ENCODE assay signal across 14 mouse cellular contexts in the genomic region with DNA sequence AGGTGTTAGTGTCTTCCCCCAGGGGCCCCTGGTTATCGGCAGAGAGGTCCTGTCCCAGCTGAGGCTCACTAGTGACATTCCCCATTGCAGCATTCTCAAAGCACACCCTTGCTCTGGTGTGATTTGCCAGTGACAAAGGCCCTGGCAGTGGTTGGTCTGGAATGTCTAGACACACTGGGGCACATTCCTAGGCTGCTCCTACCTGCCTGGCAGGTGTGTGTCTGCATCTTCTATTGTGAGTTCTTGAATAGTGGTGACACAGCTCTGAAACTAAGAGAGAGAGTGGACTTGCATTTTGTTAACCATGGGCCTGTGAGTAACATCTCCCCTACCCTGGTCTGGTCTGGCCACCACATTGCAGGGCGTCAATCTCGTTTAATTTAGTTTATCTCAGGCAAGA. TPM values are rescaled to one million over a fixed set of nuclear protein-coding genes. Genes with fewer than 3 reads are reported as not detected.
DNase-seq lines count a peak whose midpoint lies in the region; ATAC-seq and TF ChIP-seq lines count a peak whose summit lies in the region.
"Had no signal": no experiment of that assay in that cellular context is flagged by ENCODE, and none has a peak within 500 bp of the region (broad histone marks: within the 10 kb centered on the region; RNA-seq: fewer than 3 reads in every experiment).

No protein-coding gene starts in this region.

- no peak overlapping the region for H3K9ac ChIP-seq in hindbrain, embryonic 11.5 days (ENCODE audit: low read depth, low read length)
- no peak overlapping the region for H3K9ac ChIP-seq in lung, postnatal 0 days (replicated peaks; ENCODE audit: low read depth)
- no peak overlapping the region for H3K9ac ChIP-seq in stomach, postnatal 0 days (ENCODE audit: low read length)
- H3K9ac ChIP-seq: kidney, embryonic 15.5 days; midbrain, embryonic 12.5 days had no signal

- H3K27me3 ChIP-seq in hindbrain, embryonic 10.5 days (ENCODE audit: insufficient read depth, poor library complexity, severe bottlenecking) = no peaks in the 10 kb centered on the region
- H3K27me3 ChIP-seq in hindbrain, embryonic 11.5 days (ENCODE audit: control insufficient read depth, insufficient read depth, low read length) = no peaks in the 10 kb centered on the region
- no peaks in the 10 kb centered on the region for H3K27me3 ChIP-seq in lung, postnatal 0 days (replicated peaks; ENCODE audit: insufficient read depth, low read length)
- H3K27me3 ChIP-seq in stomach, postnatal 0 days (ENCODE audit: control insufficient read depth, insufficient read depth, low read length) = no peaks in the 10 kb centered on the region
- H3K27me3 ChIP-seq: kidney, embryonic 15.5 days; midbrain, embryonic 12.5 days had no signal

- no peak overlapping the region for H3K4me3 ChIP-seq in hindbrain, embryonic 10.5 days
- H3K4me3 ChIP-seq in hindbrain, embryonic 11.5 days (ENCODE audit: low read depth, low read length) = no peak overlapping the region
- H3K4me3 ChIP-seq in lung, postnatal 0 days (ENCODE audit: low read depth, low read length) = no peak overlapping the region
- H3K4me3 ChIP-seq in stomach, postnatal 0 days (ENCODE audit: low read depth, low read length) = no peak overlapping the region
- H3K4me3 ChIP-seq: kidney, embryonic 15.5 days; midbrain, embryonic 12.5 days had no signal

- TF ChIP-seq EP300 in lung, postnatal 0 days (IDR thresholded peaks at IDR 0.05) = no peak
- TF ChIP-seq EP300 in stomach, postnatal 0 days (optimal IDR thresholded peaks at IDR 0.05) = no peak

- H3K27ac ChIP-seq in hindbrain, embryonic 10.5 days = 0 out of 2 replicates have a peak overlapping the region, but pooled peaks have one; percentile 23
- no peak overlapping the region for H3K27ac ChIP-seq in hindbrain, embryonic 11.5 days (ENCODE audit: low read depth, low read length)
- H3K27ac ChIP-seq in lung, postnatal 0 days (ENCODE audit: low read length) = peak overlapping the region; percentile 92
- H3K27ac ChIP-seq in stomach, postnatal 0 days (replicated peaks) = peak overlapping the region; percentile 85
- H3K27ac ChIP-seq: kidney, embryonic 15.5 days; macrophage; midbrain, embryonic 12.5 days had no signal

- no peaks in the 10 kb centered on the region for H3K9me3 ChIP-seq in hindbrain, embryonic 10.5 days
- H3K9me3 ChIP-seq in hindbrain, embryonic 11.5 days (ENCODE audit: control insufficient read depth, low read length) = no peaks in the 10 kb centered on the region
- no peaks in the 10 kb centered on the region for H3K9me3 ChIP-seq in lung, postnatal 0 days (ENCODE audit: low read length)
- no peaks in the 10 kb centered on the region for H3K9me3 ChIP-seq in stomach, postnatal 0 days (ENCODE audit: control insufficient read depth, low read length)
- H3K9me3 ChIP-seq: kidney, embryonic 15.5 days; midbrain, embryonic 12.5 days had no signal

- 83% methylated on average over 3 of the region's 3 CpGs for WGBS in hindbrain, embryonic 10.5 days
- WGBS in hindbrain, embryonic 11.5 days = 79% methylated on average over 3 of the region's 3 CpGs
- WGBS in lung, postnatal 0 days = 45% methylated on average over 3 of the region's 3 CpGs
- WGBS in stomach, postnatal 0 days = 45% methylated on average over 3 of the region's 3 CpGs

- no peak for ATAC-seq in hindbrain, embryonic 11.5 days (ENCODE audit: low FRiP score)
- peak; percentile 47 for ATAC-seq in lung, postnatal 0 days
- no peak; the same call in none of the 2 replicates for ATAC-seq in stomach, postnatal 0 days (ENCODE audit: low FRiP score, low TSS enrichment)

- H3K36me3 ChIP-seq in hindbrain, embryonic 10.5 days = no peaks in the 10 kb centered on the region
- no peaks in the 10 kb centered on the region for H3K36me3 ChIP-seq in hindbrain, embryonic 11.5 days (ENCODE audit: control insufficient read depth, insufficient read depth, low read length)
- H3K36me3 ChIP-seq in lung, postnatal 0 days (ENCODE audit: insufficient read depth, low read length) = no peaks in the 10 kb centered on the region
- no peaks in the 10 kb centered on the region for H3K36me3 ChIP-seq in stomach, postnatal 0 days (ENCODE audit: control insufficient read depth, insufficient read depth, low read length)
- H3K36me3 ChIP-seq: kidney, embryonic 15.5 days; midbrain, embryonic 12.5 days had no signal

- DNase-seq in hindbrain, embryonic 10.5 days (ENCODE audit: low spot score) = no peak
- no peak for DNase-seq in hindbrain, embryonic 11.5 days (ENCODE audit: low spot score)
- peak; percentile 1 for DNase-seq in thymus, postnatal 4 days
- DNase-seq in thymus, postnatal 0 days (ENCODE audit: low spot score) = no peak
- peak; percentile 80 for DNase-seq in lung, postnatal 0 days (ENCODE audit: low spot score)
- DNase-seq in stomach, postnatal 0 days (ENCODE audit: low spot score) = no peak
- DNase-seq in cerebellum, adult 9-10 months = no peak
- DNase-seq: adrenal gland, postnatal 36 days; cerebellum, postnatal 10 days; embryo, embryonic 11 days; right cerebral cortex, adult 18-20 months had no signal

- peaks cover 22% of the 10 kb centered on the region for H3K4me1 ChIP-seq in hindbrain, embryonic 10.5 days (replicated peaks)
- H3K4me1 ChIP-seq in hindbrain, embryonic 11.5 days (replicated peaks; ENCODE audit: control insufficient read depth, insufficient read depth, low read length) = 0 out of 2 replicates have a peak, but pooled peaks cover 2% of the 10 kb centered on the region
- peaks cover 19% of the 10 kb centered on the region; the same call in 1 of the 2 replicates for H3K4me1 ChIP-seq in lung, postnatal 0 days (ENCODE audit: insufficient read depth, low read depth, low read length)
- H3K4me1 ChIP-seq in stomach, postnatal 0 days (replicated peaks; ENCODE audit: control insufficient read depth, insufficient read depth) = peaks cover 6% of the 10 kb centered on the region

- TF ChIP-seq CTCF in lung, postnatal 0 days (IDR thresholded peaks at IDR 0.05) = no peak
- no peak for TF ChIP-seq CTCF in stomach, postnatal 0 days (IDR thresholded peaks at IDR 0.05; ENCODE audit: low read depth)

- H3K4me2 ChIP-seq in hindbrain, embryonic 11.5 days (replicated peaks; ENCODE audit: low read depth, low read length) = no peak overlapping the region
- no peak overlapping the region for H3K4me2 ChIP-seq in lung, postnatal 0 days (replicated peaks; ENCODE audit: low read depth, low read length)
- H3K4me2 ChIP-seq in stomach, postnatal 0 days (replicated peaks; ENCODE audit: low read depth) = no peak overlapping the region
- H3K4me2 ChIP-seq: kidney, embryonic 15.5 days; midbrain, embryonic 12.5 days had no signal

RNA-seq across cellular contexts. Expression of a gene that starts 41.1 kb away (rescaled TPM):
- polyA plus RNA-seq in hindbrain, embryonic 10.5 days (2016; fragmentation: Nextera tagmentation; extraction: Ambion mirVana) = 14.0 and 14.3 TPM in 2 replicates
- polyA plus RNA-seq in hindbrain, embryonic 11.5 days (2014; fragmentation: Nextera tagmentation; extraction: Ambion mirVana) = 12.9 and 17.9 TPM in 2 replicates
- 12.4 and 14.2 TPM in 2 replicates for polyA plus RNA-seq in thymus, postnatal 0 days (2015; fragmentation: Nextera tagmentation; extraction: Ambion mirVana)
- polyA plus RNA-seq in lung, postnatal 0 days (2015; fragmentation: Nextera tagmentation; extraction: Ambion mirVana) = 29.5 and 35.9 TPM in 2 replicates
- polyA plus RNA-seq in stomach, postnatal 0 days (2015; fragmentation: Nextera tagmentation; extraction: Ambion mirVana) = 18.2 and 19.8 TPM in 2 replicates

Comparison
In these comparisons a context has a peak if more than half of its experiments do, and no peak if none do; other contexts are left out.
1. DNase-seq: peak in thymus, postnatal 4 days (single experiment) and lung, postnatal 0 days (single experiment); none in hindbrain, embryonic 10.5 days (single experiment), hindbrain, embryonic 11.5 days (single experiment), thymus, postnatal 0 days (single experiment), stomach, postnatal 0 days (single experiment) and cerebellum, adult 9-10 months (single experiment).